Mouse (Mus musculus): ENCODE data around the gene Ear10. TPM values are rescaled to one million over a fixed set of nuclear protein-coding genes. Genes with fewer than 3 reads are reported as not detected.
"Not testable (repeated sequence)": the region's sequence is repeated elsewhere in the genome, so short reads cannot be mapped to it uniquely, and the experiment has no call there.

Ear10 gene
- not detected in 2 replicates for polyA plus RNA-seq (2015; fragmentation: Nextera tagmentation; extraction: Ambion mirVana)

GRCm38 (mm10) chr14:43923459-43923858 lies at the start of gene Ear10:
Gene Ear10, minus strand, starts transcription at chr14:43923559.
- not testable (repeated sequence) for H3K27me3 ChIP-seq; H3K4me3 ChIP-seq; H3K36me3 ChIP-seq; H3K9me3 ChIP-seq; H3K27ac ChIP-seq; H3K4me2 ChIP-seq; H3K9ac ChIP-seq; ATAC-seq (ENCODE audit: low FRiP score); H3K4me1 ChIP-seq (replicated peaks)
- 90% methylated on average over 3 of the region's 3 CpGs for WGBS

DNA sequence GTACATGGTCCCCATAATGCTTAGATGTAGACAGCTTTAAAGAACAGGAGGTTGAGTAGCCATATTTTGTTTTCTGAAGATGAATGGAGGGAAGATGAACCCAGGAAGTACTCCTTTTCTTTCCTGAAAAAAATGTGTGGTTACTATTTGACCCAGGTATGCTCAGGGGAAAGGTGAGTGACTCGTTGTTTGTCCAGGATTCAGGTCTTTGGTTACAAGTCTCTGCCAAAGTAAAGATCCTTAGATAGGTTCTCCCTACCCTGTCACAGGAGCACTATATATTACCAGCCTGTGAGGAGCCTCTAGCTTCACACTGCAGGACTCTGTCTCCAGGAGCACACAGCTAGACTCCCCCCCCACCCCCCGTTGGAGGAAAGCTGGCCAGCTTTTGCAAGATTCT lies 33.4 kb upstream of the Ear10 start, which contains the start of gene Ang5:
Gene Ang5, plus strand, starts transcription at position 301 of the 400 bp plus-strand sequence.
- not testable (repeated sequence) for H3K36me3 ChIP-seq; H3K4me3 ChIP-seq; H3K27ac ChIP-seq; ATAC-seq (ENCODE audit: low FRiP score); H3K4me1 ChIP-seq (replicated peaks); H3K9me3 ChIP-seq; H3K4me2 ChIP-seq; H3K27me3 ChIP-seq; H3K9ac ChIP-seq
- WGBS, result no CpG with 5 or more reads among the region's 2 CpGs

- not testable (repeated sequence) for H3K4me1 ChIP-seq (replicated peaks); H3K9ac ChIP-seq; H3K27ac ChIP-seq; H3K4me2 ChIP-seq; ATAC-seq (ENCODE audit: low FRiP score); H3K4me3 ChIP-seq; H3K27me3 ChIP-seq; H3K36me3 ChIP-seq; H3K9me3 ChIP-seq
- no CpG with 5 or more reads among the region's 1 CpGs for WGBS
These were observed 31.7 kb upstream of the Ear10 start for GRCm38 (mm10) chr14:43955074-43955473.

GRCm38 (mm10) chr14:43953382-43953781 lies 30.0 kb upstream of the Ear10 start:
- not testable (repeated sequence) for H3K4me1 ChIP-seq (replicated peaks); H3K36me3 ChIP-seq; H3K9me3 ChIP-seq; H3K27me3 ChIP-seq; H3K4me2 ChIP-seq; H3K9ac ChIP-seq; H3K27ac ChIP-seq; ATAC-seq (ENCODE audit: low FRiP score); H3K4me3 ChIP-seq
- WGBS, result 82% methylated on average over 2 of the region's 2 CpGs

- not testable (repeated sequence) for H3K36me3 ChIP-seq; H3K27ac ChIP-seq; H3K4me1 ChIP-seq (replicated peaks); H3K4me3 ChIP-seq; H3K9ac ChIP-seq; H3K27me3 ChIP-seq; H3K4me2 ChIP-seq; H3K9me3 ChIP-seq
- 56% methylated on average over 5 of the region's 5 CpGs for WGBS
- ATAC-seq (ENCODE audit: low FRiP score), result 0 out of 2 replicates have a peak, but pooled peaks have one; percentile 52
These were observed 10.0 kb upstream of the Ear10 start for GRCm38 (mm10) chr14:43933399-43933798.

GRCm38 (mm10) chr14:43932991-43933390 lies 9.6 kb upstream of the Ear10 start:
- not testable (repeated sequence) for H3K27ac ChIP-seq; H3K36me3 ChIP-seq; H3K4me2 ChIP-seq; H3K27me3 ChIP-seq; H3K4me1 ChIP-seq (replicated peaks); H3K4me3 ChIP-seq; ATAC-seq (ENCODE audit: low FRiP score); H3K9ac ChIP-seq; H3K9me3 ChIP-seq
- WGBS, result 12% methylated on average over 8 of the region's 8 CpGs

DNA sequence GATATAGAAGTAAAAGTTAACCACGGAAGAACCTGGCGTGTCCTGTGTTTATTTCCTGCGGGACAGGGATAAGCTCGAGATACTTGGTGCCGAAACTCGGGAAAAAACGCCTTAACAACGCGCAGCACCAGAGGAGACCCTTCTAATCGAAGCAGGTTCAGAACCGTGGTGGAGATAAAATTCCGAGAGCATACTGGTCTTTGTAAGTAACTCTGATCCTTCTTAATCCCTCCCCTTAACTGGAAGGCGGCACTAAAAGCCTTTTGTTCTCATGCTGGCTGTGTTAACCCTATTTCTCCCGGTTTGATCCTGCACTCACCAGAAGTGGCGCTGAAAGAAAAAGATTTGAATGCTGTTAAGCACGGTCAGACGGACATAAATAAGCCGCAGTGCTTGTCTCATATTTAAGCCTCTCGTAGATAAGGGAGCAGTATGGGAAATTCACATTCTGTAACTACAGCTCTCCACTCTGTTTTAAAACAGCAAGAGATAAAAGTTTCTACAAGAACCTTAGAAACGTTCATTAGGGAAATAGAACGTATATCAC lies 2.1 kb upstream of the Ear10 start:
- peak overlapping the region; percentile 52 for H3K4me2 ChIP-seq
- not testable (repeated sequence) for H3K27me3 ChIP-seq; H3K9me3 ChIP-seq; H3K4me1 ChIP-seq (replicated peaks); H3K36me3 ChIP-seq
- 3% methylated on average over 21 of the region's 21 CpGs for WGBS
- H3K4me3 ChIP-seq, result peak overlapping the region; percentile 49
- H3K9ac ChIP-seq, result peak overlapping the region; percentile 61
- H3K27ac ChIP-seq, result peak overlapping the region; percentile 84
- ATAC-seq (ENCODE audit: low FRiP score), result peak; percentile 92

DNA sequence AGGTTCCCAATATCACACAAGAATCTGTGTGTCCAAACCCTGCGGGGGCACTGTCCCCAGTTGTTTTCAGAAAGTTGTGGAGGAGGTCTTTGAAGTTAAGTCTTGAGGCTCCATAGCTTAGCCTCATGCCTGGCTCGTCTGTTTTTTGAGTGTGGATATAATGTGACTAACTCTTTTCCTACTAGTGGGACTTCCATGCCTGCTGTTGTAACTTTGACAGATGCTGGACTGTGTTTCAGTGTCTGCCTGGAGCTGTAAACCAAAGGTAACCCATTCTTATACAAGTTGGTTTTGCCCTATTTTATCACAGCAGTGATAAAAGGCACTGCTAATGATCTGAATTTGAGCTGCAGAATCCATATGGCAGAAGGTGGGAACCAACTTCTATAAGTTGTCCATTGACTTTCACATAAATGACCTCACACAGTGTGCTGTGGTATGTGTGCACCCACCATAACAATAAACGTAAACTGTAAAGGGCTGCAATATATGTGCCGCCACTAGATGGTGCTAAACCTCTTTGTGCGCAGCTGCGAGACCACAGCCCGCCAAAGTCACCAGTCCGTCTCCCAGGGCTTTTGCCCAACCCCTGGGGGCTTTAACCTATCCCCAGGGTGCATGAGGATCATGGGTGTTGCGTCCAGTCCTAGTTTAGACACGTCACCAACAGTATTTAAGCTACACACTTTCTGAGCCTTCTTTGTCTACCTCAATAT lies 1.5 kb upstream of the Ear10 start, which contains the start of gene Gm8113:
Gene Gm8113, plus strand, starts transcription at position 703 of the 716 bp plus-strand sequence.
- not testable (repeated sequence) for H3K9me3 ChIP-seq; H3K36me3 ChIP-seq; H3K27me3 ChIP-seq; H3K4me1 ChIP-seq (replicated peaks)
- 13% methylated on average over 10 of the region's 10 CpGs for WGBS
- ATAC-seq (ENCODE audit: low FRiP score), result peak; percentile 99
- Histone ChIP-seq H3K4me3 (peak within 1 kb of the TSS; percentile 49), H3K27ac (peak within 1 kb of the TSS; percentile 84), H3K9ac (peak within 1 kb of the TSS; percentile 61), H3K4me2 (peak within 1 kb of the TSS; percentile 52)

GRCm38 (mm10) chr14:43918214-43918613 lies 5.1 kb downstream of the Ear10 start:
- not testable (repeated sequence) for H3K9me3 ChIP-seq; H3K4me2 ChIP-seq; H3K27ac ChIP-seq; H3K4me3 ChIP-seq; H3K27me3 ChIP-seq; H3K9ac ChIP-seq; H3K4me1 ChIP-seq (replicated peaks); H3K36me3 ChIP-seq; ATAC-seq (ENCODE audit: low FRiP score)

- WGBS, result 87% methylated on average over 3 of the region's 3 CpGs
- H3K27ac ChIP-seq; ATAC-seq (ENCODE audit: low FRiP score); H3K9ac ChIP-seq; H3K9me3 ChIP-seq; H3K4me1 ChIP-seq (replicated peaks); H3K4me2 ChIP-seq; H3K4me3 ChIP-seq; H3K27me3 ChIP-seq; H3K36me3 ChIP-seq: not testable (repeated sequence)
These were observed 24.8 kb downstream of the Ear10 start for GRCm38 (mm10) chr14:43898577-43898976.

GRCm38 (mm10) chr14:43895357-43895756 lies 28.0 kb downstream of the Ear10 start:
- not testable (repeated sequence) for H3K27me3 ChIP-seq; H3K27ac ChIP-seq; H3K9me3 ChIP-seq; H3K4me1 ChIP-seq (replicated peaks); H3K36me3 ChIP-seq; H3K9ac ChIP-seq; ATAC-seq (ENCODE audit: low FRiP score); H3K4me2 ChIP-seq; H3K4me3 ChIP-seq
- 36% methylated on average over 1 of the region's 2 CpGs for WGBS

DNA sequence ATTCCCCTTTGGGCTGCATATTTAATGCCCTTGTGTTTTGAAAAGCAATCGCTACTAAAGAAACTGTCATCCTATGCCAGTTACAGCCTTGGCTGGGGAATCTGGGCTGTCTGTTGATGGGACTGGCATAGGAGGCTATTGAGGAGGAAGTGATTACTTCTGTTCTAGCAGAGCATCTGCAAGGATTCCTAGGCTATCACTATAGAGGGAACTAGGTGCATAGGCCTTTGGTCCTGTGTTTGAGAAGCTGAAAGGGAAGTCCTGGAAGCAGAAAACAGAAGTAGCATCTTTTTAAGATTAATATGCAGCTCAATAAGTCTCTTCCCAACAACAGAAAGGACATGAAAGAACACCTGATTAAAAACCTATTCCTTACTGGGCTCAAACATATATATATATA lies 32.1 kb downstream of the Ear10 start:
- WGBS, result 86% methylated on average over 1 of the region's 1 CpGs
- H3K4me1 ChIP-seq (replicated peaks), result not testable (repeated sequence)

GRCm38 (mm10) chr14:43886235-43886634 lies 37.1 kb downstream of the Ear10 start:
- not testable (repeated sequence) for H3K9ac ChIP-seq; ATAC-seq (ENCODE audit: low FRiP score); H3K4me3 ChIP-seq; H3K27ac ChIP-seq; H3K4me1 ChIP-seq (replicated peaks); H3K27me3 ChIP-seq; H3K4me2 ChIP-seq; H3K36me3 ChIP-seq; H3K9me3 ChIP-seq
- WGBS, result 40% methylated on average over 1 of the region's 1 CpGs

More for the DNA sequence above, 32.1 kb downstream of the Ear10 start:
- H3K36me3 ChIP-seq; H3K4me3 ChIP-seq; H3K9ac ChIP-seq; ATAC-seq (ENCODE audit: low FRiP score); H3K9me3 ChIP-seq; H3K4me2 ChIP-seq; H3K27me3 ChIP-seq; H3K27ac ChIP-seq: not testable (repeated sequence)

All from hindbrain, embryonic 13.5 days (tissue).